Mouse (Mus musculus) bone marrow macrophage, adult 2 months (primary cell): ENCODE data around the gene Ceacam16. TPM values are rescaled to one million over a fixed set of nuclear protein-coding genes. Genes with fewer than 3 reads are reported as not detected.

Source experiments
- H3K27ac ChIP-seq: 2 replicates; pipeline ENCODE4 v1.5.1; 2012; ENCODE audit warnings: low read depth, low read length; ENCODE audit not compliant: insufficient read depth
- H3K4me1 ChIP-seq: 2 replicates; pipeline ENCODE4 v1.6.1; 2012; ENCODE audit warnings: low read length; ENCODE audit not compliant: control insufficient read depth, insufficient read depth
- H3K4me3 ChIP-seq: 2 replicates; pipeline ENCODE4 v1.5.1; 2012; ENCODE audit warnings: mild to moderate bottlenecking, low read length, moderate library complexity; ENCODE audit not compliant: insufficient read depth
- CTCF ChIP-seq: IDR thresholded peaks from 2 replicates; pipeline ENCODE4 v1.5.1; 2012; ENCODE audit warnings: low read depth, mild to moderate bottlenecking, low read length, moderate library complexity
- POLR2A ChIP-seq: IDR thresholded peaks from 2 replicates; pipeline ENCODE4 v1.6.1; 2012; ENCODE audit warnings: mild to moderate bottlenecking, low read depth, low read length, borderline replicate concordance
- polyA plus RNA-seq: library from polyadenylated mRNA; stranded (reverse); fragments of >200 nt; gene quantifications from 2 replicates; pipeline ENCODE4 v1.2.4, GENCODE M21; 2012; ENCODE audit not compliant: missing spikeins, insufficient read depth, insufficient read length

Gene Ceacam16
- polyA plus RNA-seq, 1 experiment: 1.6 TPM

- peaks cover 42% of the 10 kb centered on the region for H3K4me1 ChIP-seq
- TF ChIP-seq POLR2A (no peak), CTCF (no peak)
- H3K4me3 ChIP-seq: no peak overlapping the region
- H3K27ac ChIP-seq: peak overlapping the region; percentile 78; the same call in 1 of the 2 replicates
Measured at GRCm38 (mm10) chr7:19829694-19830093, 31.4 kb downstream of the Ceacam16 start.

- Histone ChIP-seq H3K27ac (no peak overlapping the region), H3K4me3 (no peak overlapping the region), H3K4me1 (peaks cover 46% of the 10 kb centered on the region)
- no peak for TF ChIP-seq CTCF
- TF ChIP-seq POLR2A: no peak
Measured at GRCm38 (mm10) chr7:19826756-19827155, 34.3 kb downstream of the Ceacam16 start.

GRCm38 (mm10) chr7:19824182-19824973 is 36.7 kb downstream of the Ceacam16 start:
- peaks cover 33% of the 10 kb centered on the region for H3K4me1 ChIP-seq
- H3K4me3 ChIP-seq: peak overlapping the region; percentile 63
- TF ChIP-seq CTCF (no peak), POLR2A (no peak)
- peak overlapping the region; percentile 100 for H3K27ac ChIP-seq

- peak overlapping the region; percentile 100 for H3K27ac ChIP-seq
- peak overlapping the region; percentile 63 for H3K4me3 ChIP-seq
- TF ChIP-seq POLR2A (peak; percentile 32; the same call in 1 of the 2 replicates), CTCF (no peak)
- H3K4me1 ChIP-seq: peaks cover 35% of the 10 kb centered on the region
Measured at GRCm38 (mm10) chr7:19823256-19824181, 37.6 kb downstream of the Ceacam16 start.

GRCm38 (mm10) chr7:19822604-19823058 is 38.5 kb downstream of the Ceacam16 start, which contains the start of gene Bcl3:
TSS of gene Bcl3 (minus strand) at chr7:19822770.
- Histone ChIP-seq H3K27ac (peak within 1 kb of the TSS; percentile 100), H3K4me1 (peaks cover 44% of the 10 kb centered on the region), H3K4me3 (peak within 1 kb of the TSS; percentile 63)
- no peak; the same call in 1 of the 2 replicates for TF ChIP-seq POLR2A

GRCm38 (mm10) chr7:19822193-19822592 is 38.9 kb downstream of the Ceacam16 start:
- Histone ChIP-seq H3K4me3 (peak overlapping the region; percentile 63), H3K4me1 (peaks cover 44% of the 10 kb centered on the region), H3K27ac (peak overlapping the region; percentile 59)
- no peak for TF ChIP-seq CTCF
- no peak for TF ChIP-seq POLR2A

GRCm38 (mm10) chr7:19821633-19822032 is 39.5 kb downstream of the Ceacam16 start:
- Histone ChIP-seq H3K4me3 (peak overlapping the region; percentile 63), H3K27ac (no peak overlapping the region), H3K4me1 (peaks cover 39% of the 10 kb centered on the region)
- TF ChIP-seq POLR2A (no peak), CTCF (no peak)

- no peak overlapping the region for H3K4me3 ChIP-seq
- no peak for TF ChIP-seq CTCF
- TF ChIP-seq POLR2A: no peak
- H3K27ac ChIP-seq: no peak overlapping the region
- H3K4me1 ChIP-seq: peaks cover 42% of the 10 kb centered on the region
Measured at GRCm38 (mm10) chr7:19820347-19821048, 40.6 kb downstream of the Ceacam16 start.

- TF ChIP-seq CTCF: no peak
- peaks cover 35% of the 10 kb centered on the region for H3K4me1 ChIP-seq
- H3K27ac ChIP-seq: no peak overlapping the region
- no peak overlapping the region for H3K4me3 ChIP-seq
Measured at GRCm38 (mm10) chr7:19818875-19819274, 42.2 kb downstream of the Ceacam16 start.
